In the genomic region with DNA sequence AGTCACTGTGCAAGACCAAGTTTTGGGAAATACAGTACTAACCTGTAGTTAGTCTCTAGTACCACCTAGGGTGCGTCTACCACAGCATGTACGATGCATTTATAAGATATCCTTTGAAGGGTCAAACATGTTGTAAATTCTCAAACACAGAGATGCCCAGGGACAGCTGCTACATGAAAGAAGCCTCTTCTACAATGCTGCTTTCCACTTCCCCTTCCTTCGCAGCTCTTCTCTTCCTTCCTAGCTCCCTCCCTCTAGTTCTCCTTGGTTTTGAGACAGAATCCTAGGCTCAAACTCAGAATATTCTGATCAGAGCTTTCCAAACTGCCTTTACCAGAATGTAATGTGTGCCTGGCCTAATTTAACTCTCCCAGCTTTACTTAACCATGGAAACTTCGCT, we compare ENCODE assay signal across 17 mouse cellular contexts.
"Had no signal": no experiment of that assay in that cellular context is flagged by ENCODE, and none has a peak within 500 bp of the region (broad histone marks: within the 10 kb centered on the region; RNA-seq: fewer than 3 reads in every experiment).

No protein-coding gene starts in this region.

- DNase-seq: kidney, adult 2 months; kidney, postnatal 25 days; layer of hippocampus, adult 9-11 months; left cerebral cortex, postnatal 4 days; liver, embryonic 13.5 days; lung, adult 2 months; lung, postnatal 14 days; thymus, adult 18-20 months; thymus, postnatal 36 days had no signal

- H3K27ac ChIP-seq: kidney, postnatal 0 days; layer of hippocampus, adult 2 months; liver, embryonic 13.5 days; macrophage; midbrain, embryonic 10.5 days; midbrain, embryonic 13.5 days; neural tube, embryonic 13.5 days had no signal

- H3K27me3 ChIP-seq: liver, embryonic 13.5 days; megakaryocyte, embryonic 14.5 days; midbrain, embryonic 13.5 days; neural tube, embryonic 13.5 days had no signal

- H3K4me3 ChIP-seq: layer of hippocampus, adult 2 months; liver, embryonic 13.5 days; megakaryocyte, embryonic 14.5 days; midbrain, embryonic 10.5 days; midbrain, embryonic 13.5 days; myocyte; neural tube, embryonic 13.5 days had no signal

- H3K36me3 ChIP-seq: liver, embryonic 13.5 days; midbrain, embryonic 13.5 days; neural tube, embryonic 13.5 days had no signal

- H3K4me2 ChIP-seq: liver, embryonic 13.5 days; midbrain, embryonic 13.5 days; neural tube, embryonic 13.5 days had no signal

- H3K9ac ChIP-seq: liver, embryonic 13.5 days; midbrain, embryonic 13.5 days; neural tube, embryonic 13.5 days had no signal

- H3K9me3 ChIP-seq: liver, embryonic 13.5 days; megakaryocyte, embryonic 14.5 days; midbrain, embryonic 10.5 days; midbrain, embryonic 13.5 days; neural tube, embryonic 13.5 days had no signal

- ATAC-seq: midbrain, embryonic 13.5 days had no signal
